Comparison of ENCODE assay signal across 17 mouse cellular contexts in genomic region chr2:6877094-6877493, GRCm38 (mm10).
A peak's percentile ranks its signal among the peaks of the same experiment; 100 is the strongest.
DNase-seq lines count a peak whose midpoint lies in the region; ATAC-seq and TF ChIP-seq lines count a peak whose summit lies in the region.
"Had no signal": no experiment of that assay in that cellular context is flagged by ENCODE, and none has a peak within 500 bp of the region (broad histone marks: within the 10 kb centered on the region; RNA-seq: fewer than 3 reads in every experiment).

No protein-coding gene starts in this region.

- H3K4me3 ChIP-seq in forebrain, postnatal 0 days (ENCODE audit: low read depth, low read length): no peak overlapping the region
- H3K4me3 ChIP-seq: heart, embryonic 10.5 days; liver, embryonic 15.5 days; midbrain, embryonic 12.5 days had no signal

- H3K4me1 ChIP-seq in forebrain, postnatal 0 days (ENCODE audit: insufficient read depth): peaks cover 24% of the 10 kb centered on the region

- H3K9ac ChIP-seq in forebrain, postnatal 0 days: 0 out of 2 replicates have a peak overlapping the region, but pooled peaks have one; percentile 38
- H3K9ac ChIP-seq: liver, embryonic 15.5 days; midbrain, embryonic 12.5 days had no signal

- peak overlapping the region; percentile 58 for H3K4me2 ChIP-seq in forebrain, postnatal 0 days (ENCODE audit: low read depth)
- H3K4me2 ChIP-seq: liver, embryonic 15.5 days; midbrain, embryonic 12.5 days had no signal

- no peak for TF ChIP-seq CTCF in forebrain, postnatal 0 days (IDR thresholded peaks at IDR 0.05; ENCODE audit: low read depth)

- intact Hi-C loops in gastrocnemius, postnatal 14 days (cut with DNase I; ENCODE audit: low total_unique reads): no loop called here
- intact Hi-C loops in gastrocnemius, postnatal 36 days (cut with DNase I): loop anchor here (10.0 kb wide), 1 partner anchor 132 kb away; no protein-coding TSS in a partner anchor

- 51% methylated on average over 5 of the region's 5 CpGs for WGBS in forebrain, postnatal 0 days

- H3K27ac ChIP-seq in forebrain, postnatal 0 days (ENCODE audit: low read depth, low read length): peak overlapping the region; percentile 100
- H3K27ac ChIP-seq: heart, embryonic 10.5 days; liver, embryonic 15.5 days had no signal

- ATAC-seq in forebrain, postnatal 0 days: no peak

- no peaks in the 10 kb centered on the region for H3K9me3 ChIP-seq in forebrain, postnatal 0 days (ENCODE audit: low read length)
- H3K9me3 ChIP-seq: heart, embryonic 10.5 days; liver, embryonic 15.5 days; midbrain, embryonic 12.5 days had no signal

- no peaks in the 10 kb centered on the region for H3K36me3 ChIP-seq in forebrain, postnatal 0 days (ENCODE audit: insufficient read depth)
- H3K36me3 ChIP-seq: G1E; heart, embryonic 10.5 days; liver, embryonic 15.5 days; midbrain, embryonic 12.5 days had no signal

- H3K27me3 ChIP-seq in forebrain, postnatal 0 days (ENCODE audit: insufficient read depth, low read length): no peaks in the 10 kb centered on the region
- H3K27me3 ChIP-seq: midbrain, embryonic 12.5 days had no signal

- peak; percentile 17 for DNase-seq in gastrocnemius, postnatal 14 days
- DNase-seq in gastrocnemius, postnatal 36 days: no peak
- peak; percentile 8 to 13 for DNase-seq in kidney, postnatal 4 days
- DNase-seq in kidney, adult 18-20 months: no peak
- peak; percentile 16 for DNase-seq in Muller cell, postnatal 12 days (ENCODE audit: inconsistent ontology term)
- no peak for DNase-seq in forebrain, postnatal 0 days
- no peak for DNase-seq in adrenal gland, adult 8-10 months
- DNase-seq: adrenal gland, postnatal 10 days; cerebellum, adult 8-10 months; kidney, adult 11 months; kidney, postnatal 25 days; lung, postnatal 4 days; thymus, postnatal 4 days had no signal

Comparison
In these comparisons a context has a peak if more than half of its experiments do, and no peak if none do; other contexts are left out.
1. DNase-seq: peak in gastrocnemius, postnatal 14 days (single experiment), kidney, postnatal 4 days (2 of 2) and Muller cell, postnatal 12 days (single experiment); none in gastrocnemius, postnatal 36 days (0 of 2), kidney, adult 18-20 months (single experiment), forebrain, postnatal 0 days (single experiment) and adrenal gland, adult 8-10 months (single experiment).